Mouse (Mus musculus) lung, embryonic 16.5 days (tissue): ENCODE data around the gene Batf3. TPM values are rescaled to one million over a fixed set of nuclear protein-coding genes. Genes with fewer than 3 reads are reported as not detected.

ENCODE experiments used
- ATAC-seq: fragments of 200-750 bp; cut with Nextera tagmentation; 2 replicates; pipeline ENCODE4 v1.8.0; 2017; ENCODE audit warnings: low read depth, mild to moderate bottlenecking, moderate library complexity
- H3K27ac ChIP-seq: fragments of 300-500 bp; sonication (generic); 2 replicates; pipeline ENCODE4 v1.5.1; 2014; ENCODE audit warnings: mild to moderate bottlenecking, control low read depth, low read length
- H3K27me3 ChIP-seq: fragments of 300-500 bp; sonication (generic); 2 replicates; pipeline ENCODE4 v1.6.1; 2014; ENCODE audit warnings: low read depth, low read length, mixed read lengths; ENCODE audit not compliant: control insufficient read depth, insufficient read depth
- H3K36me3 ChIP-seq: fragments of 300-500 bp; sonication (generic); 2 replicates; pipeline ENCODE4 v1.6.1; 2014; ENCODE audit warnings: low read length; ENCODE audit not compliant: control insufficient read depth, insufficient read depth
- H3K4me1 ChIP-seq: fragments of 300-500 bp; sonication (generic); replicated peaks from 2 replicates; pipeline ENCODE4 v1.6.1; 2014; ENCODE audit warnings: low read length, mixed read lengths; ENCODE audit not compliant: control insufficient read depth, insufficient read depth
- H3K4me2 ChIP-seq: fragments of 300-500 bp; sonication (generic); 2 replicates; pipeline ENCODE4 v1.6.1; 2014; ENCODE audit warnings: low read depth, low read length, control low read depth
- H3K4me3 ChIP-seq: fragments of 300-500 bp; sonication (generic); 2 replicates; pipeline ENCODE4 v1.5.1; 2014; ENCODE audit warnings: mild to moderate bottlenecking, low read length, control low read depth
- H3K9ac ChIP-seq: fragments of 300-500 bp; sonication (generic); 2 replicates; pipeline ENCODE4 v1.6.1; 2014; ENCODE audit warnings: low read length, control low read depth
- H3K9me3 ChIP-seq: fragments of 300-500 bp; sonication (generic); 2 replicates; pipeline ENCODE4 v1.6.1; 2016; ENCODE audit warnings: low read length; ENCODE audit not compliant: control insufficient read depth
- WGBS: fragments of 180-500 bp; shearing (Covaris S2); extraction: QIAGEN DNeasy Blood & Tissue Kit; methylation state at CpG from one replicate; pipeline ENCODE4 v1.1.7; 2014; 5-methylcytosine and 5-hydroxymethylcytosine counted together
- polyA plus RNA-seq: library from polyadenylated mRNA; unstranded; fragments of >200 nt; fragmentation: Nextera tagmentation; extraction: Ambion mirVana; gene quantifications from 2 replicates; pipeline ENCODE4 v1.2.1, GENCODE M21; 2015

The Batf3 gene
- polyA plus RNA-seq, 1 experiment from 2014 or later, result 6.4 TPM

- Histone ChIP-seq H3K36me3 (no peaks in the 10 kb centered on the region), H3K4me1 (0 out of 2 replicates have a peak, but pooled peaks cover 5% of the 10 kb centered on the region), H3K27me3 (no peaks in the 10 kb centered on the region), H3K9ac (no peak overlapping the region), H3K4me2 (no peak overlapping the region), H3K9me3 (no peaks in the 10 kb centered on the region), H3K4me3 (no peak overlapping the region), H3K27ac (no peak overlapping the region)
- no peak for ATAC-seq
- WGBS, result 65% methylated on average over 7 of the region's 7 CpGs
Measured at GRCm38 (mm10) chr1:191114868-191115267, 17.2 kb downstream of the Batf3 start.

GRCm38 (mm10) chr1:191115514-191116238 lies 18.0 kb downstream of the Batf3 start:
- ATAC-seq, result no peak
- H3K9ac ChIP-seq, result no peak overlapping the region
- no peak overlapping the region for H3K4me2 ChIP-seq
- no peaks in the 10 kb centered on the region for H3K36me3 ChIP-seq
- H3K9me3 ChIP-seq, result no peaks in the 10 kb centered on the region
- H3K27ac ChIP-seq, result no peak overlapping the region
- 0 out of 2 replicates have a peak, but pooled peaks cover 5% of the 10 kb centered on the region for H3K4me1 ChIP-seq
- WGBS, result 75% methylated on average over 11 of the region's 11 CpGs
- no peak overlapping the region for H3K4me3 ChIP-seq
- no peaks in the 10 kb centered on the region for H3K27me3 ChIP-seq

GRCm38 (mm10) chr1:191122744-191123143 lies 25.1 kb downstream of the Batf3 start:
- ATAC-seq, result no peak
- WGBS, result 42% methylated on average over 3 of the region's 3 CpGs

GRCm38 (mm10) chr1:191123696-191124095 lies 26.0 kb downstream of the Batf3 start:
- Histone ChIP-seq H3K4me3 (no peak overlapping the region), H3K4me2 (no peak overlapping the region), H3K9me3 (no peaks in the 10 kb centered on the region), H3K27ac (no peak overlapping the region), H3K4me1 (peaks cover 6% of the 10 kb centered on the region), H3K9ac (no peak overlapping the region), H3K36me3 (no peaks in the 10 kb centered on the region), H3K27me3 (no peaks in the 10 kb centered on the region)
- no peak for ATAC-seq
- WGBS, result 80% methylated on average over 2 of the region's 2 CpGs

More at GRCm38 (mm10) chr1:191122744-191123143, 25.1 kb downstream of the Batf3 start:
- Histone ChIP-seq H3K9ac (no peak overlapping the region), H3K4me3 (no peak overlapping the region), H3K9me3 (no peaks in the 10 kb centered on the region), H3K36me3 (no peaks in the 10 kb centered on the region), H3K4me2 (no peak overlapping the region), H3K4me1 (peaks cover 6% of the 10 kb centered on the region), H3K27me3 (no peaks in the 10 kb centered on the region), H3K27ac (no peak overlapping the region)

GRCm38 (mm10) chr1:191124288-191124687 lies 26.6 kb downstream of the Batf3 start:
- no peaks in the 10 kb centered on the region for H3K27me3 ChIP-seq
- 57% methylated on average over 4 of the region's 4 CpGs for WGBS
- H3K9ac ChIP-seq, result no peak overlapping the region
- H3K4me3 ChIP-seq, result no peak overlapping the region
- peaks cover 6% of the 10 kb centered on the region for H3K4me1 ChIP-seq
- H3K27ac ChIP-seq, result no peak overlapping the region
- H3K9me3 ChIP-seq, result 0 out of 2 replicates have a peak, but pooled peaks cover under 1% of the 10 kb centered on the region
- H3K4me2 ChIP-seq, result no peak overlapping the region
- no peak for ATAC-seq
- H3K36me3 ChIP-seq, result no peaks in the 10 kb centered on the region

- Histone ChIP-seq H3K27ac (no peak overlapping the region), H3K4me1 (peaks cover 6% of the 10 kb centered on the region), H3K4me3 (peak overlapping the region; percentile 39), H3K9me3 (peaks cover 4% of the 10 kb centered on the region; the same call in 1 of the 2 replicates), H3K4me2 (peak overlapping the region; percentile 69), H3K27me3 (no peaks in the 10 kb centered on the region), H3K36me3 (no peaks in the 10 kb centered on the region), H3K9ac (peak overlapping the region; percentile 59)
- whole genome bisulfite sequencing, result 12% methylated on average over 38 of the region's 38 CpGs
- ATAC-seq, result peak; percentile 92
Measured at GRCm38 (mm10) chr1:191125811-191126638, 28.4 kb downstream of the Batf3 start.

GRCm38 (mm10) chr1:191131692-191132091 lies 34.0 kb downstream of the Batf3 start:
- WGBS, result 88% methylated on average over 2 of the region's 2 CpGs
- H3K4me1 ChIP-seq, result no peaks in the 10 kb centered on the region

GRCm38 (mm10) chr1:191132240-191132639 lies 34.6 kb downstream of the Batf3 start:
- H3K4me1 ChIP-seq, result no peaks in the 10 kb centered on the region
- WGBS, result 51% methylated on average over 5 of the region's 5 CpGs

More at GRCm38 (mm10) chr1:191131692-191132091, 34.0 kb downstream of the Batf3 start:
- Histone ChIP-seq H3K4me3 (no peak overlapping the region), H3K36me3 (no peaks in the 10 kb centered on the region), H3K9ac (no peak overlapping the region), H3K4me2 (no peak overlapping the region), H3K27me3 (no peaks in the 10 kb centered on the region), H3K9me3 (peaks cover 4% of the 10 kb centered on the region; the same call in 1 of the 2 replicates), H3K27ac (no peak overlapping the region)
- no peak for ATAC-seq

GRCm38 (mm10) chr1:191132934-191133333 lies 35.3 kb downstream of the Batf3 start:
- peak overlapping the region; percentile 34; the same call in 1 of the 2 replicates for H3K27ac ChIP-seq
- H3K27me3 ChIP-seq, result no peaks in the 10 kb centered on the region
- H3K9ac ChIP-seq, result no peak overlapping the region
- no peak overlapping the region for H3K4me2 ChIP-seq
- peaks cover 4% of the 10 kb centered on the region; the same call in 1 of the 2 replicates for H3K9me3 ChIP-seq
- no peaks in the 10 kb centered on the region for H3K36me3 ChIP-seq
- H3K4me3 ChIP-seq, result no peak overlapping the region
- no peaks in the 10 kb centered on the region for H3K4me1 ChIP-seq
- peak; percentile 74 for ATAC-seq
- WGBS, result 53% methylated on average over 5 of the region's 5 CpGs

More at GRCm38 (mm10) chr1:191132240-191132639, 34.6 kb downstream of the Batf3 start:
- no peak overlapping the region for H3K9ac ChIP-seq
- no peak for ATAC-seq
- H3K36me3 ChIP-seq, result no peaks in the 10 kb centered on the region
- H3K4me2 ChIP-seq, result no peak overlapping the region
- H3K27ac ChIP-seq, result no peak overlapping the region
- H3K4me3 ChIP-seq, result no peak overlapping the region
- no peaks in the 10 kb centered on the region for H3K27me3 ChIP-seq
- H3K9me3 ChIP-seq, result peaks cover 4% of the 10 kb centered on the region; the same call in 1 of the 2 replicates
